28 mouse cellular contexts compared by ENCODE assay signal in genomic region chr2:11140385-11140784, GRCm38 (mm10).
"Had no signal": no experiment of that assay in that cellular context is flagged by ENCODE, and none has a peak within 500 bp of the region (broad histone marks: within the 10 kb centered on the region; RNA-seq: fewer than 3 reads in every experiment).

No protein-coding gene starts in this region.

- H3K4me1 ChIP-seq: heart, embryonic 10.5 days; heart, embryonic 12.5 days; hindbrain, embryonic 13.5 days; hindbrain, embryonic 15.5 days; kidney, embryonic 15.5 days; limb, embryonic 10.5 days; limb, embryonic 12.5 days; liver, embryonic 13.5 days; liver, embryonic 15.5 days had no signal

- H3K27ac ChIP-seq: heart, embryonic 10.5 days; hindbrain, embryonic 13.5 days; hindbrain, embryonic 15.5 days; hindbrain, postnatal 0 days; kidney, embryonic 15.5 days; kidney, postnatal 0 days; layer of hippocampus, adult 2 months; left cerebral cortex, adult 2 months; limb, embryonic 10.5 days; limb, embryonic 12.5 days; liver, embryonic 13.5 days; liver, embryonic 15.5 days had no signal

- DNase-seq: gastrocnemius, postnatal 14 days; gastrocnemius, postnatal 36 days; heart, adult 18-20 months; heart, postnatal 10 days; heart, postnatal 36 days; kidney, adult 11 months; kidney, adult 2 months; kidney, adult 9 months; kidney, postnatal 14 days; kidney, postnatal 4 days; layer of hippocampus, adult 9-11 months; liver; liver, embryonic 13.5 days; liver, postnatal 0 days had no signal

- H3K9me3 ChIP-seq: heart, embryonic 10.5 days; hindbrain, embryonic 13.5 days; hindbrain, embryonic 15.5 days; kidney, embryonic 15.5 days; limb, embryonic 10.5 days; liver, embryonic 13.5 days; liver, embryonic 15.5 days had no signal

- H3K9ac ChIP-seq: heart, embryonic 12.5 days; hindbrain, embryonic 13.5 days; hindbrain, embryonic 15.5 days; kidney, embryonic 15.5 days; limb, embryonic 12.5 days; liver, embryonic 13.5 days; liver, embryonic 15.5 days; liver, postnatal 0 days had no signal

- H3K27me3 ChIP-seq: heart, embryonic 12.5 days; hindbrain, embryonic 13.5 days; hindbrain, embryonic 15.5 days; kidney, embryonic 15.5 days; limb, embryonic 12.5 days; liver, embryonic 13.5 days; liver, embryonic 15.5 days had no signal

- ATAC-seq: hindbrain, postnatal 0 days; intestine, embryonic 16.5 days; liver, postnatal 0 days had no signal

- H3K4me3 ChIP-seq: heart, embryonic 10.5 days; heart, embryonic 12.5 days; hindbrain, embryonic 13.5 days; hindbrain, embryonic 15.5 days; kidney, embryonic 15.5 days; layer of hippocampus, adult 2 months; left cerebral cortex, adult 2 months; limb, embryonic 10.5 days; limb, embryonic 12.5 days; liver, embryonic 13.5 days; liver, embryonic 15.5 days had no signal

- H3K4me2 ChIP-seq: heart, embryonic 12.5 days; hindbrain, embryonic 13.5 days; hindbrain, embryonic 15.5 days; kidney, embryonic 15.5 days; limb, embryonic 12.5 days; liver, embryonic 11.5 days; liver, embryonic 13.5 days; liver, embryonic 15.5 days had no signal

- H3K36me3 ChIP-seq: heart, embryonic 10.5 days; heart, embryonic 12.5 days; hindbrain, embryonic 13.5 days; hindbrain, embryonic 15.5 days; kidney, embryonic 15.5 days; limb, embryonic 10.5 days; limb, embryonic 12.5 days; liver, embryonic 13.5 days; liver, embryonic 15.5 days had no signal
